Mouse (Mus musculus): ENCODE results near the gene Pip5k1a. TPM values are rescaled to one million over a fixed set of nuclear protein-coding genes. Genes with fewer than 3 reads are reported as not detected.
A peak's percentile ranks its signal among the peaks of the same experiment; 100 is the strongest.

Pip5k1a gene
- polyA plus RNA-seq, 1 experiment from 2014 or later: 17.9 TPM

DNA sequence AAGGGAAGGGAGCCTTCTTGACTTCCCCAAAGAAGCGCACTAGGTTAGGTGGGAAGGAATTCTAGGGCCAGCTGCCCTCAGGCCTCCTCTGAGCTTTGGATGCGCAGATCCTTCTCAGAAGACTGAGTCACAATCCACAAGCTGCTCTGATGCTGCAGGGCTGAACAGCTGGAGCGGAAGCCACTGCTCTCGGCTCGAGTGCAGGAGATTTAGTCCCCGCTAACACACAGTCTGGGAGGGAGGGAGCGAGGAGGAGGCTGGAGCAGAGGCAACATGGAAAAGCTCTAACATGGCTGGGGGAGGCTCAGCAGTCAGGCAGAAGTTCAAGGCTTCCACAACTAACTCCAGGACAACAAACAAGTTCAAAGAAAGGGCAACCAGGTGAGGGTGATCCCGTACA is 48.7 kb downstream of the Pip5k1a start:
- 78% methylated on average over 8 of the region's 8 CpGs for WGBS
- ATAC-seq (replicated peaks; ENCODE audit: extremely low read depth, insufficient read depth, low FRiP score): no peak
- Histone ChIP-seq H3K9me3 (replicated peaks; ENCODE audit: control insufficient read depth, low read length) (no peaks in the 10 kb centered on the region), H3K27ac (ENCODE audit: low read length) (no peak overlapping the region), H3K36me3 (ENCODE audit: control insufficient read depth, insufficient read depth) (peaks cover 42% of the 10 kb centered on the region), H3K4me1 (ENCODE audit: control insufficient read depth, insufficient read depth, low read length) (peaks cover 23% of the 10 kb centered on the region), H3K27me3 (ENCODE audit: control insufficient read depth, insufficient read depth, low read length) (no peaks in the 10 kb centered on the region), H3K4me2 (ENCODE audit: low read depth, low read length) (no peak overlapping the region), H3K4me3 (ENCODE audit: low read length) (no peak overlapping the region), H3K9ac (ENCODE audit: low read length) (no peak overlapping the region)

- Histone ChIP-seq H3K9me3 (replicated peaks; ENCODE audit: control insufficient read depth, low read length) (no peaks in the 10 kb centered on the region), H3K27me3 (ENCODE audit: control insufficient read depth, insufficient read depth, low read length) (no peaks in the 10 kb centered on the region), H3K27ac (ENCODE audit: low read length) (no peak overlapping the region; the same call in 1 of the 2 replicates), H3K4me3 (ENCODE audit: low read length) (no peak overlapping the region), H3K9ac (ENCODE audit: low read length) (no peak overlapping the region), H3K36me3 (ENCODE audit: control insufficient read depth, insufficient read depth) (peaks cover 28% of the 10 kb centered on the region), H3K4me2 (ENCODE audit: low read depth, low read length) (no peak overlapping the region), H3K4me1 (ENCODE audit: control insufficient read depth, insufficient read depth, low read length) (peaks cover 23% of the 10 kb centered on the region)
- 54% methylated on average over 7 of the region's 7 CpGs for WGBS
- ATAC-seq (replicated peaks; ENCODE audit: extremely low read depth, insufficient read depth, low FRiP score): peak; percentile 56; the same call in 1 of the 2 replicates
Observed at GRCm38 (mm10) chr3:95056275-95056674, 50.5 kb downstream of the Pip5k1a start.

GRCm38 (mm10) chr3:95054481-95055260 is 52.1 kb downstream of the Pip5k1a start:
- H3K36me3 ChIP-seq (ENCODE audit: control insufficient read depth, insufficient read depth): peaks cover 13% of the 10 kb centered on the region
- WGBS: 9% methylated on average over 10 of the region's 10 CpGs
- no peak overlapping the region for H3K9ac ChIP-seq (ENCODE audit: low read length)
- no peak overlapping the region for H3K4me3 ChIP-seq (ENCODE audit: low read length)
- peak; percentile 74 for ATAC-seq (replicated peaks; ENCODE audit: extremely low read depth, insufficient read depth, low FRiP score)
- peak overlapping the region; percentile 25 for H3K4me2 ChIP-seq (ENCODE audit: low read depth, low read length)
- H3K27me3 ChIP-seq (ENCODE audit: control insufficient read depth, insufficient read depth, low read length): no peaks in the 10 kb centered on the region
- H3K4me1 ChIP-seq (ENCODE audit: control insufficient read depth, insufficient read depth, low read length): peaks cover 23% of the 10 kb centered on the region
- H3K27ac ChIP-seq (ENCODE audit: low read length): peak overlapping the region; percentile 90
- no peaks in the 10 kb centered on the region for H3K9me3 ChIP-seq (replicated peaks; ENCODE audit: control insufficient read depth, low read length)

GRCm38 (mm10) chr3:95053701-95054100 is 53.0 kb downstream of the Pip5k1a start:
- no peaks in the 10 kb centered on the region for H3K27me3 ChIP-seq (ENCODE audit: control insufficient read depth, insufficient read depth, low read length)
- H3K9me3 ChIP-seq (replicated peaks; ENCODE audit: control insufficient read depth, low read length): no peaks in the 10 kb centered on the region
- WGBS: 41% methylated on average over 3 of the region's 3 CpGs
- peaks cover 23% of the 10 kb centered on the region for H3K4me1 ChIP-seq (ENCODE audit: control insufficient read depth, insufficient read depth, low read length)
- no peak overlapping the region for H3K4me3 ChIP-seq (ENCODE audit: low read length)
- H3K27ac ChIP-seq (ENCODE audit: low read length): no peak overlapping the region
- H3K36me3 ChIP-seq (ENCODE audit: control insufficient read depth, insufficient read depth): peaks cover 6% of the 10 kb centered on the region
- H3K9ac ChIP-seq (ENCODE audit: low read length): no peak overlapping the region
- ATAC-seq (replicated peaks; ENCODE audit: extremely low read depth, insufficient read depth, low FRiP score): 0 out of 2 replicates have a peak, but pooled peaks have one; percentile 24
- no peak overlapping the region for H3K4me2 ChIP-seq (ENCODE audit: low read depth, low read length)

DNA sequence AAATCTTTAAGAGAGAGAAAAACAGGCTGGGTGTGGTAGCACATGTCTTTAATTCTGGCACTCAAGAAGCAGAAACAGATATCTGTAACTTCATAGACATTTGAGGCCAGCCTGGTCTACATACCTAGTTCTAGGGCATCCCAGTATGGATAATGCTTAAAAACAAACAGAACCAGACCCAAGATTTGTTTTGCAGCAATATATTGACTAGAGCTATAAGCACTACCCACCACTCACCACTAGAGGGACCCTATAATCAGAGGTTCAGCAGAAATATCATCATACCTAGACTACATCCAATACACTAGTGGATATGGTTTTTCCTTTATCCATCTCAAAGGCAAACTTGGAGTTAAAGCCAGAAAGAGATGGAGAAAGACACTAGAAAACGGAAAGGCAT is 53.8 kb downstream of the Pip5k1a start:
- ATAC-seq (replicated peaks; ENCODE audit: extremely low read depth, insufficient read depth, low FRiP score): no peak
- 63% methylated on average over 1 of the region's 1 CpGs for WGBS
- Histone ChIP-seq H3K4me3 (ENCODE audit: low read length) (no peak overlapping the region), H3K36me3 (ENCODE audit: control insufficient read depth, insufficient read depth) (peaks cover under 1% of the 10 kb centered on the region; the same call in 1 of the 2 replicates), H3K4me2 (ENCODE audit: low read depth, low read length) (no peak overlapping the region), H3K9ac (ENCODE audit: low read length) (no peak overlapping the region), H3K27ac (ENCODE audit: low read length) (no peak overlapping the region), H3K9me3 (replicated peaks; ENCODE audit: control insufficient read depth, low read length) (no peaks in the 10 kb centered on the region), H3K4me1 (ENCODE audit: control insufficient read depth, insufficient read depth, low read length) (peaks cover 23% of the 10 kb centered on the region), H3K27me3 (ENCODE audit: control insufficient read depth, insufficient read depth, low read length) (no peaks in the 10 kb centered on the region)

DNA sequence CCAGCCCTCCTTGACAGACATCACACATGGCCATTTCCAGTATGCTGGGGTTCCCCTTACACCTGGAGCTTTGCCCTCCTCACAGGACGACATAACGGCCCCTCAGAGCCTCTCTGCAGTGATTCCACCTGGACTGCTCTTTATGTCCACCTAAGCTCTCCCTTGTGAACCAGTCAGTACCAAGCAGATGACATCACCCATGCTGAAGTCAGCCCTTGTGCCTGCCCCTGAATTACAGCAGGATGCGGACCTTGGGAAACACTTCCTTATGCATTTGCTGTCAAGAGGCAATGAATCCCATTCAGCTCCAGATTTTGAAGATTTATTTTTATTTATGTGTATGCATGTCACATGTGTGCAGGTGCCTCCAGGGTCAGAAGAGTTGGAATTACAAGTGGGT is 58.8 kb downstream of the Pip5k1a start:
- no peak overlapping the region for H3K27ac ChIP-seq (ENCODE audit: low read length)
- H3K9ac ChIP-seq (ENCODE audit: low read length): no peak overlapping the region
- H3K4me3 ChIP-seq (ENCODE audit: low read length): no peak overlapping the region
- ATAC-seq (replicated peaks; ENCODE audit: extremely low read depth, insufficient read depth, low FRiP score): no peak
- no peaks in the 10 kb centered on the region for H3K27me3 ChIP-seq (ENCODE audit: control insufficient read depth, insufficient read depth, low read length)
- no peaks in the 10 kb centered on the region for H3K4me1 ChIP-seq (ENCODE audit: control insufficient read depth, insufficient read depth, low read length)
- no peak overlapping the region for H3K4me2 ChIP-seq (ENCODE audit: low read depth, low read length)
- 63% methylated on average over 3 of the region's 3 CpGs for WGBS
- no peaks in the 10 kb centered on the region for H3K36me3 ChIP-seq (ENCODE audit: control insufficient read depth, insufficient read depth)
- H3K9me3 ChIP-seq (replicated peaks; ENCODE audit: control insufficient read depth, low read length): no peaks in the 10 kb centered on the region

DNA sequence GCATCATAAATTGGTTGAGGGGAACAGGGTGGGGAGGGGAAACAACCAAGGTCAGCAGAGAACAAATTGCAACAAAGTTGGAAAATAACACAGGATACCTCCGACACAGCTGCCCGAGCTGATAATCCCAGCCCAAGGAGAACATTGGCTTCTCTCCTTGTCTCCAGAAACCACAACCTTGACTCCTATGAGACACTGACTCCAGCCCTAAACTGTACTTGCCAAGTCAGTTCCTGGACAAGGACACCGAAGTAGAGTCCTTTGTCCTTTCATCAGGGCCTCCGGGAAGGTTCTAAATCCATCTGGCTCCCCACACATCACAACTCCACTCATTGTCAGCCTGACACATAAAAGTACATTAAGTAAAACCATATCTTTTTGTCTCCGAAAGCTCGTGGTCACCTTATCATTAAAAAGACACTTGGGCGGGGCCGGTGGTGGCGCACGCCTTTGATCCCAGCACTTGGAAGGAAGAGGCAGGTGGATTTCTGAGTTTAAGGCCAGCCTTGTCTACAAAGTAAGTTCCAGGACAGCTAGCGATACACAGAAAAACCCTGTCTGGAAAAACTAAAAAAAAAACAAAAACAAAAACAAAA is 60.2 kb downstream of the Pip5k1a start:
- Histone ChIP-seq H3K9ac (ENCODE audit: low read length) (no peak overlapping the region), H3K9me3 (replicated peaks; ENCODE audit: control insufficient read depth, low read length) (no peaks in the 10 kb centered on the region), H3K27ac (ENCODE audit: low read length) (no peak overlapping the region), H3K4me1 (ENCODE audit: control insufficient read depth, insufficient read depth, low read length) (peaks cover 2% of the 10 kb centered on the region), H3K4me3 (ENCODE audit: low read length) (no peak overlapping the region), H3K36me3 (ENCODE audit: control insufficient read depth, insufficient read depth) (no peaks in the 10 kb centered on the region), H3K4me2 (ENCODE audit: low read depth, low read length) (no peak overlapping the region), H3K27me3 (ENCODE audit: control insufficient read depth, insufficient read depth, low read length) (no peaks in the 10 kb centered on the region)
- 75% methylated on average over 11 of the region's 11 CpGs for WGBS
- no peak for ATAC-seq (replicated peaks; ENCODE audit: extremely low read depth, insufficient read depth, low FRiP score)

- no peak overlapping the region for H3K9ac ChIP-seq (ENCODE audit: low read length)
- H3K27me3 ChIP-seq (ENCODE audit: control insufficient read depth, insufficient read depth, low read length): no peaks in the 10 kb centered on the region
- H3K27ac ChIP-seq (ENCODE audit: low read length): no peak overlapping the region
- H3K4me2 ChIP-seq (ENCODE audit: low read depth, low read length): no peak overlapping the region
- peaks cover 7% of the 10 kb centered on the region for H3K4me1 ChIP-seq (ENCODE audit: control insufficient read depth, insufficient read depth, low read length)
- peaks cover 5% of the 10 kb centered on the region; the same call in 1 of the 2 replicates for H3K36me3 ChIP-seq (ENCODE audit: control insufficient read depth, insufficient read depth)
- 65% methylated on average over 6 of the region's 6 CpGs for WGBS
- H3K4me3 ChIP-seq (ENCODE audit: low read length): no peak overlapping the region
- ATAC-seq (replicated peaks; ENCODE audit: extremely low read depth, insufficient read depth, low FRiP score): no peak
- H3K9me3 ChIP-seq (replicated peaks; ENCODE audit: control insufficient read depth, low read length): no peaks in the 10 kb centered on the region
Observed at GRCm38 (mm10) chr3:95043251-95043650, 63.5 kb downstream of the Pip5k1a start.

DNA sequence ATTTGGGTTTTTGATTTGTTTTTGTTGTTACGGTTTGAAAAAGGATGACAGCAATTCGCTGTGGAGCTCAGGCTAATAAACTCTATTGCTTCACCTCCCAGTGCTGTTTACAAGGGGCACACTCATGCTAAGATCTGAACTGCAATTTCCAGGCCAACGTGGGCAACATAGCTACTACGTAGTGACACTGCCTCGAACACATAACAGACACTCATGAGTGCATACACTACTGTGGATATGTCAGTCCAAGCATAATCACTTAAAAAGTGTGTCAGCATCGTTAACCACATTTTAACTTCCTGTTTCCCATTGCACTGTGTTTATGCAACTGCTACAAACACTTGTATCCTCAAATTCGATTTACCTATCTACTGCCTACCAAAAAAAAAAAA is 63.9 kb downstream of the Pip5k1a start:
- Histone ChIP-seq H3K36me3 (ENCODE audit: control insufficient read depth, insufficient read depth) (peaks cover 7% of the 10 kb centered on the region; the same call in 1 of the 2 replicates), H3K9ac (ENCODE audit: low read length) (0 out of 2 replicates have a peak overlapping the region, but pooled peaks have one; percentile 7), H3K9me3 (replicated peaks; ENCODE audit: control insufficient read depth, low read length) (no peaks in the 10 kb centered on the region), H3K27me3 (ENCODE audit: control insufficient read depth, insufficient read depth, low read length) (no peaks in the 10 kb centered on the region), H3K27ac (ENCODE audit: low read length) (peak overlapping the region; percentile 28), H3K4me2 (ENCODE audit: low read depth, low read length) (peak overlapping the region; percentile 56), H3K4me3 (ENCODE audit: low read length) (peak overlapping the region; percentile 82), H3K4me1 (ENCODE audit: control insufficient read depth, insufficient read depth, low read length) (peaks cover 7% of the 10 kb centered on the region)
- ATAC-seq (replicated peaks; ENCODE audit: extremely low read depth, insufficient read depth, low FRiP score): peak; percentile 46
- WGBS: 23% methylated on average over 7 of the region's 7 CpGs
